Mouse (Mus musculus): ENCODE results near the gene Smim13.

- TF ChIP-seq CTCF (IDR thresholded peaks at IDR 0.05; ENCODE audit: control insufficient read depth, insufficient read depth, low read length) (no peak), POLR2A (IDR thresholded peaks at IDR 0.05; ENCODE audit: borderline replicate concordance, control insufficient read depth, low read depth, low read length) (no peak)
These were observed 30.6 kb upstream of the Smim13 start for GRCm38 (mm10) chr13:41219056-41219455.

All from bone marrow, adult 2 months (tissue).